28 mouse cellular contexts compared by ENCODE assay signal in genomic region chr5:109950281-109950680, GRCm38 (mm10).
"Had no signal": no experiment of that assay in that cellular context is flagged by ENCODE, and none has a peak within 500 bp of the region (broad histone marks: within the 10 kb centered on the region; RNA-seq: fewer than 3 reads in every experiment).

No protein-coding gene starts in this region.

- H3K27ac ChIP-seq: heart, embryonic 13.5 days; heart, embryonic 15.5 days; hindbrain, embryonic 10.5 days; hindbrain, embryonic 12.5 days; hindbrain, embryonic 13.5 days; hindbrain, embryonic 14.5 days; hindbrain, embryonic 15.5 days; hindbrain, postnatal 0 days; intestine, embryonic 15.5 days; kidney, embryonic 15.5 days; kidney, postnatal 0 days; layer of hippocampus, adult 2 months; left cerebral cortex, adult 2 months had no signal

- H3K4me1 ChIP-seq: heart, embryonic 13.5 days; heart, embryonic 15.5 days; hindbrain, embryonic 10.5 days; hindbrain, embryonic 12.5 days; hindbrain, embryonic 13.5 days; hindbrain, embryonic 15.5 days; intestine, embryonic 15.5 days; kidney, embryonic 15.5 days had no signal

- H3K9me3 ChIP-seq: heart, embryonic 13.5 days; heart, embryonic 15.5 days; hindbrain, embryonic 10.5 days; hindbrain, embryonic 12.5 days; hindbrain, embryonic 13.5 days; hindbrain, embryonic 15.5 days; intestine, embryonic 15.5 days; kidney, embryonic 15.5 days had no signal

- DNase-seq: heart, postnatal 10 days; heart, postnatal 36 days; heart, postnatal 4 days; kidney, adult 11 months; kidney, adult 18-20 months; kidney, adult 2 months; kidney, adult 8-10 months; kidney, adult 9 months; kidney, postnatal 10 days; kidney, postnatal 14 days; kidney, postnatal 25 days; kidney, postnatal 36 days; kidney, postnatal 4 days; layer of hippocampus, adult 9-11 months; layer of hippocampus, postnatal 36 days had no signal

- H3K9ac ChIP-seq: heart, embryonic 13.5 days; heart, embryonic 15.5 days; hindbrain, embryonic 12.5 days; hindbrain, embryonic 13.5 days; hindbrain, embryonic 14.5 days; hindbrain, embryonic 15.5 days; intestine, embryonic 15.5 days; kidney, embryonic 15.5 days had no signal

- H3K27me3 ChIP-seq: heart, embryonic 13.5 days; heart, embryonic 15.5 days; hindbrain, embryonic 12.5 days; hindbrain, embryonic 13.5 days; hindbrain, embryonic 15.5 days; intestine, embryonic 15.5 days; kidney, embryonic 15.5 days had no signal

- H3K4me3 ChIP-seq: heart, embryonic 13.5 days; heart, embryonic 15.5 days; hindbrain, embryonic 10.5 days; hindbrain, embryonic 12.5 days; hindbrain, embryonic 13.5 days; hindbrain, embryonic 15.5 days; intestine, embryonic 15.5 days; kidney, embryonic 15.5 days; layer of hippocampus, adult 2 months; left cerebral cortex, adult 2 months had no signal

- H3K36me3 ChIP-seq: heart, embryonic 13.5 days; heart, embryonic 15.5 days; hindbrain, embryonic 10.5 days; hindbrain, embryonic 12.5 days; hindbrain, embryonic 13.5 days; hindbrain, embryonic 15.5 days; intestine, embryonic 15.5 days; kidney, embryonic 15.5 days had no signal
